Mouse (Mus musculus): Measurements from ENCODE around the gene Armh3. TPM values are rescaled to one million over a fixed set of nuclear protein-coding genes. Genes with fewer than 3 reads are reported as not detected.

The Armh3 gene
- polyA plus RNA-seq, 1 experiment = 17.1 TPM

- Histone ChIP-seq H3K27me3 (ENCODE audit: control insufficient read depth, insufficient read depth, low read length, poor library complexity, severe bottlenecking) (no peaks in the 10 kb centered on the region), H3K36me3 (ENCODE audit: control insufficient read depth, insufficient read depth, low read length, poor library complexity, severe bottlenecking) (no peaks in the 10 kb centered on the region), H3K4me1 (ENCODE audit: control insufficient read depth, insufficient read depth, low read length) (no peaks in the 10 kb centered on the region), H3K4me3 (ENCODE audit: low read depth, low read length) (no peak overlapping the region), H3K9ac (ENCODE audit: low read depth, poor library complexity, severe bottlenecking) (no peak overlapping the region), H3K9me3 (replicated peaks; ENCODE audit: control insufficient read depth, insufficient read depth, low read length, poor library complexity, severe bottlenecking) (no peaks in the 10 kb centered on the region), H3K27ac (ENCODE audit: insufficient read depth, low read length) (no peak overlapping the region)
- peak; percentile 99 for TF ChIP-seq CTCF (IDR thresholded peaks at IDR 0.05; ENCODE audit: low read depth, low read length)
- no peak for TF ChIP-seq POLR2A (IDR thresholded peaks at IDR 0.05; ENCODE audit: insufficient read depth, low read length)
- TF ChIP-seq EP300 (IDR thresholded peaks at IDR 0.05; ENCODE audit: insufficient read depth, low read depth, low read length) = 0 out of 2 replicates have a peak, but pooled peaks have one; percentile 27
Measured at GRCm38 (mm10) chr19:46014572-46015178, 16.4 kb upstream of the Armh3 start.

DNA sequence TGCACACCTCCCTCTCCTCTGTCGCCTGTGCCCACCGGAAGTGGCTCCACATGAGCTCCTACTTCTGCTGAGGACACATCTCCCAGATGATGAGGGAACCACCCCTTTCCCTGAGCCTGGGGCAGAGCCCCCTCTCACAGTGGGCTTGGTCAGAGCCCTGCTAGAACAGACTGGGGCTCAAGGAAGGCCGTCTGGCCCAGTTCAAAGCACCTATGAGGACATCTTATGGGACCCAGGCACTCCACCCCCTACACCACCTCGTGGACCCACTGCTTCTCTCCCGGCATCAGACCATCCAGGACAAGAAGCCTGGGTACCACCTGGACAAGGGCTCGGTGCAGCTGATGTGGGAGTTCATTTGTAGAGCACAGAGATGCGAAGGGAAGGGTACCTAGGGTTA is 7.4 kb upstream of the Armh3 start:
- Histone ChIP-seq H3K4me3 (ENCODE audit: low read depth, low read length) (peak overlapping the region; percentile 26), H3K36me3 (ENCODE audit: control insufficient read depth, insufficient read depth, low read length, poor library complexity, severe bottlenecking) (no peaks in the 10 kb centered on the region), H3K9me3 (replicated peaks; ENCODE audit: control insufficient read depth, insufficient read depth, low read length, poor library complexity, severe bottlenecking) (no peaks in the 10 kb centered on the region), H3K27ac (ENCODE audit: insufficient read depth, low read length) (no peak overlapping the region), H3K9ac (ENCODE audit: low read depth, poor library complexity, severe bottlenecking) (peak overlapping the region; percentile 23; the same call in 1 of the 2 replicates), H3K4me1 (ENCODE audit: control insufficient read depth, insufficient read depth, low read length) (no peaks in the 10 kb centered on the region), H3K27me3 (ENCODE audit: control insufficient read depth, insufficient read depth, low read length, poor library complexity, severe bottlenecking) (no peaks in the 10 kb centered on the region)
- TF ChIP-seq CTCF (IDR thresholded peaks at IDR 0.05; ENCODE audit: low read depth, low read length) = no peak
- TF ChIP-seq EP300 (IDR thresholded peaks at IDR 0.05; ENCODE audit: insufficient read depth, low read depth, low read length) = no peak
- no peak for TF ChIP-seq POLR2A (IDR thresholded peaks at IDR 0.05; ENCODE audit: insufficient read depth, low read length)

DNA sequence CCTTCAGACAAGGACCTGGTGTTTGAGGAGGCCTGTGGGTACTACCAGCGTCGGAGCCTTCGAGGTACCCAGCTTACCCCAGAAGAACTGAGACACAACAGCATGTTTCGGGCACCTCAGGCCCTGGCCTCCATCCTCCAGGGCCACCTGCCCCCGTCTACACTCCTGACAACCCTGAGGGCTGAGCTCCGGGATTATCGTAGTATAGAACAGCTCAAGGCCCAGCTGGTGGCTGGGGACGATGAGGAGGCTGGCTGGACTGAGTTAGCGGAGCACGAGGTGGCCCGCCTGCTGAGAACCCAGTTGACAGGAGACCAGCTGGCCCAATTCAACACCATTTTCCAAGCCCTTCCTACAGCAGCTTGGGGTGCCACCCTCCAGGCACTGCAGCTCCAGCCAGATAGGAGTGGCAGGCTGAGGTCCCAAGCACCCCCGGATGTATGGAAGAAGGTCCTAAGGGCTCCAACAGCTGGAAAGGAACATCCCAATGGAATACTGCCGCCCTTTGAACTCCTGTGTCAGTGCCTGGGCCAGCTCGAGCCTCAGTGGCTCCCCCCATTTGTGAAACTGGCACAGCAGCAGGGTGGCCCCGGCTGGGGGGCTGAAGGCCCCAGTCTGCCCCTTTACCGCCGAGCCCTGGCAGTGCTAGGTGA is 6.7 kb upstream of the Armh3 start:
- H3K9me3 ChIP-seq (replicated peaks; ENCODE audit: control insufficient read depth, insufficient read depth, low read length, poor library complexity, severe bottlenecking) = no peaks in the 10 kb centered on the region
- H3K27ac ChIP-seq (ENCODE audit: insufficient read depth, low read length) = no peak overlapping the region
- no peaks in the 10 kb centered on the region for H3K27me3 ChIP-seq (ENCODE audit: control insufficient read depth, insufficient read depth, low read length, poor library complexity, severe bottlenecking)
- peak overlapping the region; percentile 26 for H3K4me3 ChIP-seq (ENCODE audit: low read depth, low read length)
- peak overlapping the region; percentile 23; the same call in 1 of the 2 replicates for H3K9ac ChIP-seq (ENCODE audit: low read depth, poor library complexity, severe bottlenecking)
- H3K4me1 ChIP-seq (ENCODE audit: control insufficient read depth, insufficient read depth, low read length) = no peaks in the 10 kb centered on the region
- H3K36me3 ChIP-seq (ENCODE audit: control insufficient read depth, insufficient read depth, low read length, poor library complexity, severe bottlenecking) = no peaks in the 10 kb centered on the region
- TF ChIP-seq POLR2A (IDR thresholded peaks at IDR 0.05; ENCODE audit: insufficient read depth, low read length) = no peak
- TF ChIP-seq EP300 (IDR thresholded peaks at IDR 0.05; ENCODE audit: insufficient read depth, low read depth, low read length) = no peak

DNA sequence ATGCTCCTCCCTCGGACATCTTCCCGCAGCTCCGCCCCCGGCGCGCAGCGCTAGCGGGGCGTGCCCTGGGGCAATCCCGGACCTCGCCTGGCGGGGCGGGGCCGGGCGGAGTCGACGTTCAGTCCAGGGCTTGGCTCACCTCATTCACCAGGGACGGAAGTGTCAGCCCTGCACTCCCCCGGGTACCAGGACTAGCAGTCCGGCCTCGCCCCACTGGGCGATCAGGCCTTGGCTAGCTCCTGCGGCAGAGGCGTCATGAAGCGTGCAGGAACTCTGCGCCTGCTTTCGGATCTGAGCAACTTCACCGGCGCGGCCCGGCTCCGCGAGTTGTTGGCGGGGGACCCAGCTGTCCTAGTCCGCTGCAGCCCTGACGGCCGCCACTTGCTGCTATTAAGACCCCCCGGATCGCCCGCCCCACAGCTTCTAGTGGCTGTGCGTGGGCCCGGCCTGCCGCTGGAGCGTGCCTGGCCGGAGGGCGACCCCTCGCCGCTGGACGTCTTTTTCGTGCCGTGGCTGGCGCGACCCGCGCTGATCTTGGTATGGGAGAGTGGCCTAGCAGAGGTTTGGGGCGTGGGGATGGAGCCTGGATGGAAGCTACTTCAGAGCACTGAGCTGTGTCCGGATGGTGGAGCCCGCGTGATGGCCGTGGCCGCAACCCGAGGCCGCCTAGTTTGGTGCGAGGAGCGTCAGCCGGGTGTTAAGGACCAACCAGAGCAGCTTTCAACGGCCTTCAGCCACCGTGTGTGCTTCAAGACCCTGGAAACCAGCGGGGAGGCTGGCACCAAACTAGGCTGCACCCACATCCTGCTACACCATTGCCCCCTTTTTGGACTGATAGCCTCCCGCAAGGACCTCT is 5.3 kb upstream of the Armh3 start, which contains the start of gene Hps6:
Hps6 (plus strand) TSS at position 138 of the 856 bp plus-strand sequence.
- Histone ChIP-seq H3K9me3 (replicated peaks; ENCODE audit: control insufficient read depth, insufficient read depth, low read length, poor library complexity, severe bottlenecking) (no peaks in the 10 kb centered on the region), H3K27ac (ENCODE audit: insufficient read depth, low read length) (no peak within 1 kb of the TSS), H3K27me3 (ENCODE audit: control insufficient read depth, insufficient read depth, low read length, poor library complexity, severe bottlenecking) (no peaks in the 10 kb centered on the region), H3K9ac (ENCODE audit: low read depth, poor library complexity, severe bottlenecking) (peak within 1 kb of the TSS; percentile 69), H3K4me1 (ENCODE audit: control insufficient read depth, insufficient read depth, low read length) (no peaks in the 10 kb centered on the region), H3K36me3 (ENCODE audit: control insufficient read depth, insufficient read depth, low read length, poor library complexity, severe bottlenecking) (no peaks in the 10 kb centered on the region), H3K4me3 (ENCODE audit: low read depth, low read length) (peak within 1 kb of the TSS; percentile 66)
- TF ChIP-seq POLR2A (IDR thresholded peaks at IDR 0.05; ENCODE audit: insufficient read depth, low read length) (no peak), EP300 (IDR thresholded peaks at IDR 0.05; ENCODE audit: insufficient read depth, low read depth, low read length) (peak; percentile 76), CTCF (IDR thresholded peaks at IDR 0.05; ENCODE audit: low read depth, low read length) (no peak)

DNA sequence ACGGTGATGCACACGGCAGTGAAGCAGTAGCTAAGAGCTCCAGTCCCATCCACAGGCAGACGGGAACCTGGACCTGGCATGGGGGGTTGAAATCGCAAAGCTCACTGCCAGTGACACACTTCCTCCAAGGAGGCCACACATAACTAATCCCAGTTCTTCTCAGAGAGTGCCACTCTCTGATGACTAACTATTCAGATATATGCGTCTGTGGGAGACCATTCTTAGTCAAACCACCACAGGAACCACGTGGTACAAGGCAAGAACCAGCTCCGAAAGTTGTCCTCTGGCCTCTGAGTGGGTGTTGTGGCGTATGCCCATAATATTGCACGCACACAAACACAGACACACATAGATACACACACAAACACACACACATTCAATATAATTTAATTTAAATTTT is 4.0 kb upstream of the Armh3 start:
- TF ChIP-seq EP300 (IDR thresholded peaks at IDR 0.05; ENCODE audit: insufficient read depth, low read depth, low read length) (no peak), CTCF (IDR thresholded peaks at IDR 0.05; ENCODE audit: low read depth, low read length) (no peak), POLR2A (IDR thresholded peaks at IDR 0.05; ENCODE audit: insufficient read depth, low read length) (no peak)
- H3K9ac ChIP-seq (ENCODE audit: low read depth, poor library complexity, severe bottlenecking) = no peak overlapping the region

More for the DNA sequence above, 4.0 kb upstream of the Armh3 start:
- H3K9me3 ChIP-seq (replicated peaks; ENCODE audit: control insufficient read depth, insufficient read depth, low read length, poor library complexity, severe bottlenecking) = no peaks in the 10 kb centered on the region
- H3K27me3 ChIP-seq (ENCODE audit: control insufficient read depth, insufficient read depth, low read length, poor library complexity, severe bottlenecking) = no peaks in the 10 kb centered on the region
- no peaks in the 10 kb centered on the region for H3K36me3 ChIP-seq (ENCODE audit: control insufficient read depth, insufficient read depth, low read length, poor library complexity, severe bottlenecking)
- no peak overlapping the region for H3K27ac ChIP-seq (ENCODE audit: insufficient read depth, low read length)
- no peaks in the 10 kb centered on the region for H3K4me1 ChIP-seq (ENCODE audit: control insufficient read depth, insufficient read depth, low read length)
- no peak overlapping the region for H3K4me3 ChIP-seq (ENCODE audit: low read depth, low read length)

Measured in ES-Bruce4 (cell line).